ENCODE assay signal across 12 mouse cellular contexts in genomic region chr10:75937851-75938643, GRCm38 (mm10). TPM values are rescaled to one million over a fixed set of nuclear protein-coding genes. Genes with fewer than 3 reads are reported as not detected.
DNase-seq lines count a peak whose midpoint lies in the region; ATAC-seq and TF ChIP-seq lines count a peak whose summit lies in the region.
"Had no signal": no experiment of that assay in that cellular context is flagged by ENCODE, and none has a peak within 500 bp of the region (broad histone marks: within the 10 kb centered on the region; RNA-seq: fewer than 3 reads in every experiment).

No protein-coding gene starts in this region.

- H3K9me3 ChIP-seq in intestine, embryonic 16.5 days (ENCODE audit: control insufficient read depth, low read length) = no peaks in the 10 kb centered on the region
- no peaks in the 10 kb centered on the region for H3K9me3 ChIP-seq in intestine, postnatal 0 days (ENCODE audit: control insufficient read depth)
- no peaks in the 10 kb centered on the region for H3K9me3 ChIP-seq in CH12.LX (replicated peaks; ENCODE audit: low read length)
- H3K9me3 ChIP-seq: lung, embryonic 15.5 days had no signal

- H3K4me2 ChIP-seq in intestine, embryonic 16.5 days (ENCODE audit: low read depth, low read length) = peak overlapping the region; percentile 72; the same call in 1 of the 2 replicates
- no peak overlapping the region for H3K4me2 ChIP-seq in intestine, postnatal 0 days (replicated peaks; ENCODE audit: low read depth)
- H3K4me2 ChIP-seq in CH12.LX (ENCODE audit: insufficient read depth, low read depth, poor library complexity, severe bottlenecking) = peak overlapping the region; percentile 90

- 0 out of 2 replicates have a peak overlapping the region, but pooled peaks have one; percentile 20 for H3K9ac ChIP-seq in intestine, embryonic 16.5 days (ENCODE audit: low read depth, low read length)
- H3K9ac ChIP-seq in intestine, postnatal 0 days (ENCODE audit: low read depth, low read length) = no peak overlapping the region
- H3K9ac ChIP-seq in CH12.LX (ENCODE audit: insufficient read depth, low read depth) = peak overlapping the region; percentile 75
- H3K9ac ChIP-seq in liver, adult 2 months (ENCODE audit: low read depth, low read length) = peak overlapping the region; percentile 81
- H3K9ac ChIP-seq: lung, embryonic 15.5 days had no signal

- no peaks in the 10 kb centered on the region for H3K36me3 ChIP-seq in intestine, embryonic 16.5 days (ENCODE audit: control insufficient read depth, insufficient read depth, low read length)
- no peaks in the 10 kb centered on the region for H3K36me3 ChIP-seq in intestine, postnatal 0 days (ENCODE audit: control insufficient read depth, insufficient read depth)
- peaks cover 0 to 15% of the 10 kb centered on the region in 2 experiments for H3K36me3 ChIP-seq in CH12.LX (replicated peaks in 1 of 2; ENCODE audit: control insufficient read depth in 1 of 2, insufficient read depth in 1 of 2, low read length in 1 of 2)
- peaks cover 2% of the 10 kb centered on the region for H3K36me3 ChIP-seq in liver, adult 2 months (ENCODE audit: control insufficient read depth, insufficient read depth, low read length)
- H3K36me3 ChIP-seq: lung, embryonic 15.5 days had no signal

- ATAC-seq in intestine, embryonic 16.5 days = no peak
- no peak for ATAC-seq in intestine, postnatal 0 days
- no peak for ATAC-seq in granulocyte monocyte progenitor cell, adult 5-6 weeks (replicated peaks; ENCODE audit: poor library complexity, severe bottlenecking)

- WGBS in intestine, embryonic 16.5 days = 47% methylated on average over 10 of the region's 10 CpGs
- WGBS in intestine, postnatal 0 days = 48% methylated on average over 10 of the region's 10 CpGs
- 16% methylated on average over 10 of the region's 10 CpGs for WGBS in liver, adult 2 months

- dilution Hi-C loops in CH12.LX (cut with MboI; ENCODE audit: extremely low pct_ligation_motif_present, extremely low pct_unique_long_range_greater_than_20kb, low sequenced_read_pairs) = no loop called here

- H3K27me3 ChIP-seq in intestine, embryonic 16.5 days (replicated peaks; ENCODE audit: control insufficient read depth, insufficient read depth, low read length) = 0 out of 2 replicates have a peak, but pooled peaks cover 3% of the 10 kb centered on the region
- no peaks in the 10 kb centered on the region for H3K27me3 ChIP-seq in intestine, postnatal 0 days (replicated peaks; ENCODE audit: control insufficient read depth, insufficient read depth, low read length)
- H3K27me3 ChIP-seq in CH12.LX (replicated peaks) = peaks cover 8% of the 10 kb centered on the region
- H3K27me3 ChIP-seq in liver, adult 2 months (ENCODE audit: control insufficient read depth, insufficient read depth, low read length) = no peaks in the 10 kb centered on the region

- TF ChIP-seq EP300 in CH12.LX (IDR thresholded peaks at IDR 0.05; ENCODE audit: low read length) = peak; percentile 80

- TF ChIP-seq CTCF in intestine, postnatal 0 days (IDR thresholded peaks at IDR 0.05; ENCODE audit: low read depth) = no peak
- TF ChIP-seq CTCF in CH12.LX (conservative IDR thresholded peaks at IDR 0.05 in 1 of 2, IDR thresholded peaks at IDR 0.05 in 1 of 2; ENCODE audit: low read depth in 2 of 2, low read length in 2 of 2) = no peak
- TF ChIP-seq CTCF in liver, adult 2 months (IDR thresholded peaks at IDR 0.05; ENCODE audit: low read depth, low read length) = no peak

- no peak overlapping the region for H3K4me3 ChIP-seq in intestine, embryonic 16.5 days (ENCODE audit: low read length)
- no peak overlapping the region for H3K4me3 ChIP-seq in intestine, postnatal 0 days (ENCODE audit: low read depth, low read length)
- H3K4me3 ChIP-seq in CH12.LX (replicated peaks in 1 of 3; ENCODE audit: low read depth in 2 of 3, low read length in 2 of 3, poor library complexity in 1 of 3) = peak overlapping the region in 2 of 3 experiments; percentile 40 to 49
- peak overlapping the region; percentile 67 for H3K4me3 ChIP-seq in liver, adult 2 months (ENCODE audit: insufficient read depth, low read depth, low read length)
- H3K4me3 ChIP-seq: lung, embryonic 15.5 days had no signal

- in situ Hi-C loops in CH12.LX (cut with MboI; ENCODE audit: low pct_ligation_motif_present, low pct_unique_long_range_greater_than_20kb, low sequenced_read_pairs) = loop anchor here (5.0 kb wide), 1 partner anchor 41 kb away; no protein-coding TSS in a partner anchor

- no peak overlapping the region for H3K27ac ChIP-seq in intestine, embryonic 16.5 days (ENCODE audit: low read length)
- no peak overlapping the region for H3K27ac ChIP-seq in intestine, postnatal 0 days (ENCODE audit: low read depth, low read length)
- peak overlapping the region; percentile 99 for H3K27ac ChIP-seq in CH12.LX (ENCODE audit: insufficient read depth, low read depth)
- peak overlapping the region; percentile 80 for H3K27ac ChIP-seq in liver, adult 2 months (replicated peaks; ENCODE audit: insufficient read depth, low read depth, low read length)
- H3K27ac ChIP-seq: lung, embryonic 15.5 days had no signal

- DNase-seq in CH12.LX (ENCODE audit: extremely low read depth) = peak; percentile 90
- DNase-seq in adrenal gland, postnatal 14 days = peak; percentile 71
- peak; percentile 95 for DNase-seq in liver, adult 2 months (ENCODE audit: extremely low read depth, low read depth, low spot score)
- DNase-seq in frontal cortex, postnatal 36 days (ENCODE audit: low spot score in 2 of 2) = no peak
- DNase-seq in cerebellum, adult 9-10 months = no peak
- DNase-seq: right cerebral cortex, postnatal 14 days had no signal

- H3K4me1 ChIP-seq in intestine, embryonic 16.5 days (ENCODE audit: control insufficient read depth, insufficient read depth, low read length) = peaks cover 9% of the 10 kb centered on the region
- H3K4me1 ChIP-seq in intestine, postnatal 0 days (replicated peaks; ENCODE audit: control insufficient read depth, insufficient read depth, low read length) = no peaks in the 10 kb centered on the region
- peaks cover 22 to 63% of the 10 kb centered on the region in 2 experiments for H3K4me1 ChIP-seq in CH12.LX (ENCODE audit: control insufficient read depth in 1 of 2, insufficient read depth in 2 of 2)
- peaks cover 11% of the 10 kb centered on the region for H3K4me1 ChIP-seq in liver, adult 2 months (ENCODE audit: control insufficient read depth, insufficient read depth, low read length)

- no peaks in the 10 kb centered on the region for H3K79me2 ChIP-seq in CH12.LX (replicated peaks; ENCODE audit: control insufficient read depth, extremely low read depth, insufficient read depth, poor library complexity, severe bottlenecking)
- peaks cover 7% of the 10 kb centered on the region; the same call in 1 of the 2 replicates for H3K79me2 ChIP-seq in liver, adult 2 months (ENCODE audit: control insufficient read depth, insufficient read depth, low read length)

- no peak for TF ChIP-seq POLR2A in CH12.LX (IDR thresholded peaks at IDR 0.05; ENCODE audit: low read depth, low read length)
- no peak for TF ChIP-seq POLR2A in liver, adult 2 months (IDR thresholded peaks at IDR 0.05; ENCODE audit: extremely low read depth, insufficient read depth, low read length)

- no peak for TF ChIP-seq RAD21 in CH12.LX (IDR thresholded peaks at IDR 0.05; ENCODE audit: low read depth, low read length)

RNA-seq across cellular contexts. Expression of gene Mmp11, which starts 1.8 kb away (rescaled TPM):
- polyA plus RNA-seq in intestine, embryonic 16.5 days (2015; fragmentation: Nextera tagmentation; extraction: Ambion mirVana) = 23.5 and 25.4 TPM in 2 replicates
- 8.7 and 9.2 TPM in 2 replicates for polyA plus RNA-seq in intestine, postnatal 0 days (2015; fragmentation: Nextera tagmentation; extraction: Ambion mirVana)
- 0.76 and 1.1 TPM in 2 replicates for total RNA-seq in CH12.LX (2012; rRNA removed)
- not detected in 2 replicates for total RNA-seq in CH12.LX (2014; rRNA removed)
- polyA plus RNA-seq in CH12.LX (2012; ENCODE audit: insufficient read length, low read depth) = 0.56 and 0.99 TPM in 2 replicates
- total RNA-seq in adrenal gland, postnatal 14 days (2021) = 7.9 and 8.6 TPM in 2 replicates
- 0.18 and 1.5 TPM in 2 replicates for total RNA-seq in liver, adult 2 months (2014; rRNA removed)
- polyA plus RNA-seq in liver, adult 2 months (2012; rRNA removed) = 1.4 and 1.6 TPM in 2 replicates
- 0.41 TPM in 1 of 2 replicates, not detected in the other for total RNA-seq in granulocyte monocyte progenitor cell, adult 5-6 weeks (2014; fragmentation: Nextera tagmentation)
- total RNA-seq in granulocyte monocyte progenitor cell, adult 5-6 weeks (2017) = not detected in 2 replicates

RNA-seq across cellular contexts. Expression of gene Gm867, which starts 2.4 kb away (rescaled TPM):
- 0.29 and 0.51 TPM in 2 replicates for polyA plus RNA-seq in intestine, embryonic 16.5 days (2015; fragmentation: Nextera tagmentation; extraction: Ambion mirVana)
- not detected in 2 replicates for polyA plus RNA-seq in intestine, postnatal 0 days (2015; fragmentation: Nextera tagmentation; extraction: Ambion mirVana)
- total RNA-seq in CH12.LX (2012; rRNA removed) (0.21 and 0.42 TPM in 2 replicates), CH12.LX (2014; rRNA removed) (not detected in 2 replicates)
- polyA plus RNA-seq in CH12.LX (2012; ENCODE audit: insufficient read length, low read depth) = 2.6 and 3.5 TPM in 2 replicates
- total RNA-seq in adrenal gland, postnatal 14 days (2021) = 0.85 TPM in 1 of 2 replicates, not detected in the other
- 0.09 TPM in 1 of 2 replicates, not detected in the other for total RNA-seq in liver, adult 2 months (2014; rRNA removed)
- polyA plus RNA-seq in liver, adult 2 months (2012; rRNA removed) = 0.11 TPM in 1 of 2 replicates, not detected in the other
- total RNA-seq in granulocyte monocyte progenitor cell, adult 5-6 weeks (2014; fragmentation: Nextera tagmentation) = not detected in 2 replicates
- not detected in 2 replicates for total RNA-seq in granulocyte monocyte progenitor cell, adult 5-6 weeks (2017)

RNA-seq across cellular contexts. Expression of gene Vpreb3, which starts 4.8 kb away (rescaled TPM):
- 0.68 TPM in 1 of 2 replicates, not detected in the other for polyA plus RNA-seq in intestine, embryonic 16.5 days (2015; fragmentation: Nextera tagmentation; extraction: Ambion mirVana)
- 0.43 TPM in 1 of 2 replicates, not detected in the other for polyA plus RNA-seq in intestine, postnatal 0 days (2015; fragmentation: Nextera tagmentation; extraction: Ambion mirVana)
- 35.6 and 51.5 TPM in 2 replicates for total RNA-seq in CH12.LX (2012; rRNA removed)
- 66.3 and 90.1 TPM in 2 replicates for total RNA-seq in CH12.LX (2014; rRNA removed)
- 104 and 135 TPM in 2 replicates for polyA plus RNA-seq in CH12.LX (2012; ENCODE audit: insufficient read length, low read depth)
- total RNA-seq in adrenal gland, postnatal 14 days (2021) = 1.7 and 2.2 TPM in 2 replicates
- 0.55 and 1.3 TPM in 2 replicates for total RNA-seq in liver, adult 2 months (2014; rRNA removed)
- polyA plus RNA-seq in liver, adult 2 months (2012; rRNA removed) = 0.73 and 2.0 TPM in 2 replicates
- total RNA-seq in granulocyte monocyte progenitor cell, adult 5-6 weeks (2014; fragmentation: Nextera tagmentation) = not detected in 2 replicates
- not detected in 2 replicates for total RNA-seq in granulocyte monocyte progenitor cell, adult 5-6 weeks (2017)
- polyA plus RNA-seq: brain, embryonic 14.5 days had no signal

RNA-seq across cellular contexts. Expression of gene Chchd10, which starts 5.1 kb away (rescaled TPM):
- 252 and 271 TPM in 2 replicates for polyA plus RNA-seq in intestine, embryonic 16.5 days (2015; fragmentation: Nextera tagmentation; extraction: Ambion mirVana)
- polyA plus RNA-seq in intestine, postnatal 0 days (2015; fragmentation: Nextera tagmentation; extraction: Ambion mirVana) = 308 and 334 TPM in 2 replicates
- total RNA-seq in CH12.LX (2012; rRNA removed) (243 and 254 TPM in 2 replicates), CH12.LX (2014; rRNA removed) (119 and 147 TPM in 2 replicates)
- 412 and 540 TPM in 2 replicates for polyA plus RNA-seq in CH12.LX (2012; ENCODE audit: insufficient read length, low read depth)
- total RNA-seq in adrenal gland, postnatal 14 days (2021) = 1,334 and 1,341 TPM in 2 replicates
- 657 and 788 TPM in 2 replicates for total RNA-seq in liver, adult 2 months (2014; rRNA removed)
- 1,775 and 1,843 TPM in 2 replicates for polyA plus RNA-seq in liver, adult 2 months (2012; rRNA removed)
- 60.4 and 66.7 TPM in 2 replicates for total RNA-seq in granulocyte monocyte progenitor cell, adult 5-6 weeks (2014; fragmentation: Nextera tagmentation)
- 33.2 and 37.5 TPM in 2 replicates for total RNA-seq in granulocyte monocyte progenitor cell, adult 5-6 weeks (2017)

RNA-seq across cellular contexts. Expression of gene Gm5134, which starts 16.3 kb away (rescaled TPM):
- polyA plus RNA-seq in intestine, embryonic 16.5 days (2015; fragmentation: Nextera tagmentation; extraction: Ambion mirVana) = not detected in 2 replicates
- polyA plus RNA-seq in intestine, postnatal 0 days (2015; fragmentation: Nextera tagmentation; extraction: Ambion mirVana) = not detected in 2 replicates
- total RNA-seq in CH12.LX (2012; rRNA removed) (0.84 and 1.6 TPM in 2 replicates), CH12.LX (2014; rRNA removed) (0.40 and 0.45 TPM in 2 replicates)
- 0.34 and 1.0 TPM in 2 replicates for polyA plus RNA-seq in CH12.LX (2012; ENCODE audit: insufficient read length, low read depth)
- total RNA-seq in adrenal gland, postnatal 14 days (2021) = not detected in 2 replicates
- 0.07 TPM in 1 of 2 replicates, not detected in the other for total RNA-seq in liver, adult 2 months (2014; rRNA removed)
- not detected in 2 replicates for polyA plus RNA-seq in liver, adult 2 months (2012; rRNA removed)
- 0.77 and 1.7 TPM in 2 replicates for total RNA-seq in granulocyte monocyte progenitor cell, adult 5-6 weeks (2014; fragmentation: Nextera tagmentation)
- total RNA-seq in granulocyte monocyte progenitor cell, adult 5-6 weeks (2017) = 0.36 and 0.43 TPM in 2 replicates
- polyA plus RNA-seq: forebrain, embryonic 11.5 days had no signal

Comparison
In these comparisons a context has a peak if more than half of its experiments do, and no peak if none do; other contexts are left out.
1. H3K27ac ChIP-seq: peak in CH12.LX (single experiment) and liver, adult 2 months (single experiment); none in intestine, embryonic 16.5 days (single experiment) and intestine, postnatal 0 days (single experiment).
2. H3K4me3 ChIP-seq: peak in CH12.LX (2 of 3) and liver, adult 2 months (single experiment); none in intestine, embryonic 16.5 days (single experiment) and intestine, postnatal 0 days (single experiment).
3. DNase-seq: peak in CH12.LX (single experiment), adrenal gland, postnatal 14 days (single experiment) and liver, adult 2 months (single experiment); none in frontal cortex, postnatal 36 days (0 of 2) and cerebellum, adult 9-10 months (single experiment).
4. RNA of gene Vpreb3, which starts 4.8 kb away (total RNA-seq): 35.6 to 90.1 TPM in CH12.LX; 1.7 to 2.2 TPM in adrenal gland, postnatal 14 days, 0.55 to 1.3 TPM in liver, adult 2 months and not detected in granulocyte monocyte progenitor cell, adult 5-6 weeks; every median in the first group is over 10 times any median in the second.